Mouse (Mus musculus) gastrocnemius, postnatal 36 days (tissue): ENCODE measurements around the gene Pimreg. TPM values are rescaled to one million over a fixed set of nuclear protein-coding genes. Genes with fewer than 3 reads are reported as not detected.
A peak's percentile ranks its signal among the peaks of the same experiment; 100 is the strongest.

ENCODE experiments used
- DNase-seq, 2 experiments: peaks; one replicate each; pipeline ENCODE4 v3.0.0; 2022
- intact Hi-C: fragments of 180-260 bp; cut with DNase I; formaldehyde crosslinking; loops from one replicate; pipeline ENCODE4 v1.15.1; 2025
- long read RNA-seq, 2 experiments: library from polyadenylated mRNA; stranded (forward); transcript quantifications; one replicate each; pipeline ENCODE4 v2.0.0; 2021
- total RNA-seq, 2 experiments: library from RNA; stranded (reverse); gene quantifications; 2 replicates each; pipeline ENCODE4 v1.2.3; 2021

Gene Pimreg
- under 1 TPM; 0.62 to 0.71 TPM for total RNA-seq
- long read RNA-seq, experiment 1: 0 reads
- long read RNA-seq, experiment 2: 0 reads

- intact Hi-C loops: no loop called here
- DNase-seq: peak; percentile 71 to 72
Observed at GRCm38 (mm10) chr11:72041768-72042607, at the start of gene Pimreg. Gene Pimreg, plus strand, starts transcription at chr11:72042032.

- intact Hi-C loops: no loop called here
- DNase-seq: no peak
Observed at GRCm38 (mm10) chr11:71992438-71992837, 49.4 kb upstream of the Pimreg start.

GRCm38 (mm10) chr11:71995968-71996511 is 45.8 kb upstream of the Pimreg start:
- intact Hi-C loops: loop anchor here (2.0 kb wide), 1 partner anchor 29 kb away; no protein-coding TSS in a partner anchor
- peak; percentile 43 to 47 for DNase-seq

- no peak for DNase-seq
- intact Hi-C loops: no loop called here
Observed at GRCm38 (mm10) chr11:71996805-71997204, 45.0 kb upstream of the Pimreg start.

- no peak for DNase-seq
- intact Hi-C loops: no loop called here
Observed at GRCm38 (mm10) chr11:72000194-72000593, 41.6 kb upstream of the Pimreg start.

GRCm38 (mm10) chr11:72002138-72002853 is 39.5 kb upstream of the Pimreg start:
- intact Hi-C loops: no loop called here
- peak in 1 of 2 experiments; percentile 37 for DNase-seq

GRCm38 (mm10) chr11:72003171-72003570 is 38.7 kb upstream of the Pimreg start:
- intact Hi-C loops: no loop called here
- no peak for DNase-seq

- intact Hi-C loops: no loop called here
- no peak for DNase-seq
Observed at GRCm38 (mm10) chr11:72005547-72005946, 36.3 kb upstream of the Pimreg start.

GRCm38 (mm10) chr11:72010367-72010766 is 31.5 kb upstream of the Pimreg start:
- intact Hi-C loops: no loop called here
- DNase-seq: no peak

GRCm38 (mm10) chr11:72010940-72011722 is 30.7 kb upstream of the Pimreg start:
- DNase-seq: no peak
- intact Hi-C loops: no loop called here

GRCm38 (mm10) chr11:72011955-72012354 is 29.9 kb upstream of the Pimreg start:
- no peak for DNase-seq
- intact Hi-C loops: no loop called here

- no peak for DNase-seq
- intact Hi-C loops: no loop called here
Observed at GRCm38 (mm10) chr11:72014674-72015073, 27.2 kb upstream of the Pimreg start.

- DNase-seq: no peak
- intact Hi-C loops: no loop called here
Observed at GRCm38 (mm10) chr11:72016518-72017252, 25.1 kb upstream of the Pimreg start.

GRCm38 (mm10) chr11:72017253-72017601 is 24.6 kb upstream of the Pimreg start:
- intact Hi-C loops: no loop called here
- no peak for DNase-seq

- no peak for DNase-seq
- intact Hi-C loops: loop anchor here (5.0 kb wide), 1 partner anchor 349 kb away; no protein-coding TSS in a partner anchor
Observed at GRCm38 (mm10) chr11:72021015-72021414, 20.8 kb upstream of the Pimreg start.

- intact Hi-C loops: loop anchor here (5.0 kb wide), 1 partner anchor 351 kb away; no protein-coding TSS in a partner anchor
- DNase-seq: no peak
Observed at GRCm38 (mm10) chr11:72022827-72023226, 19.0 kb upstream of the Pimreg start.

- intact Hi-C loops: loop anchor here (5.0 kb wide), 1 partner anchor 351 kb away; no protein-coding TSS in a partner anchor
- no peak for DNase-seq
Observed at GRCm38 (mm10) chr11:72023581-72023980, 18.3 kb upstream of the Pimreg start.

- intact Hi-C loops: loop anchor here (2.0 to 5.0 kb wide), 2 partner anchors 29 to 352 kb away; no protein-coding TSS in a partner anchor
- peak in 1 of 2 experiments; percentile 47 for DNase-seq
Observed at GRCm38 (mm10) chr11:72024193-72024781, 17.5 kb upstream of the Pimreg start.

- DNase-seq: no peak
- intact Hi-C loops: loop anchor here (2.0 kb wide), 1 partner anchor 31 kb away; no protein-coding TSS in a partner anchor
Observed at GRCm38 (mm10) chr11:72025843-72026242, 16.0 kb upstream of the Pimreg start.
